Mouse (Mus musculus) liver, embryonic 12.5 days (tissue): ENCODE data around the gene Klf15. TPM values are rescaled to one million over a fixed set of nuclear protein-coding genes. Genes with fewer than 3 reads are reported as not detected.

Experiments
- ATAC-seq: fragments of 200-750 bp; cut with Nextera tagmentation; 2 replicates; pipeline ENCODE4 v1.8.0; 2017; ENCODE audit warnings: moderate number of reproducible peaks, mild to moderate bottlenecking, moderate library complexity
- H3K27ac ChIP-seq: fragments of 300-500 bp; sonication (generic); 2 replicates; pipeline ENCODE4 v1.5.1; 2016; ENCODE audit warnings: mild to moderate bottlenecking
- H3K27me3 ChIP-seq: fragments of 300-500 bp; sonication (generic); replicated peaks from 2 replicates; pipeline ENCODE4 v1.6.1; 2016; ENCODE audit warnings: mild to moderate bottlenecking, moderate library complexity
- H3K36me3 ChIP-seq: fragments of 300-500 bp; sonication (generic); 2 replicates; pipeline ENCODE4 v1.6.1; 2016; ENCODE audit warnings: mild to moderate bottlenecking, moderate library complexity
- H3K4me1 ChIP-seq: fragments of 300-500 bp; sonication (generic); 2 replicates; pipeline ENCODE4 v1.6.1; 2016
- H3K4me2 ChIP-seq: fragments of 300-500 bp; sonication (generic); 2 replicates; pipeline ENCODE4 v1.6.1; 2016; ENCODE audit warnings: mild to moderate bottlenecking, moderate library complexity
- H3K4me3 ChIP-seq: fragments of 300-500 bp; sonication (generic); 2 replicates; pipeline ENCODE4 v1.5.1; 2016; ENCODE audit warnings: mild to moderate bottlenecking, moderate library complexity
- H3K9ac ChIP-seq: fragments of 300-500 bp; sonication (generic); 2 replicates; pipeline ENCODE4 v1.6.1; 2016; ENCODE audit warnings: mild to moderate bottlenecking, moderate library complexity
- H3K9me3 ChIP-seq: fragments of 300-500 bp; sonication (generic); replicated peaks from 2 replicates; pipeline ENCODE4 v1.6.1; 2016; ENCODE audit warnings: mild to moderate bottlenecking, moderate library complexity
- WGBS: fragments of 180-500 bp; shearing (Covaris S2); methylation state at CpG from one replicate; pipeline ENCODE4 v1.1.7; 2016; ENCODE audit not compliant: insufficient replicate concordance; 5-methylcytosine and 5-hydroxymethylcytosine counted together
- polyA plus RNA-seq: library from polyadenylated mRNA; unstranded; fragments of >200 nt; fragmentation: Nextera tagmentation; extraction: Ambion mirVana; gene quantifications from 2 replicates; pipeline ENCODE4 v1.2.1, GENCODE M21; 2016

Gene Klf15
- polyA plus RNA-seq, 1 experiment from 2014 or later = 10.3 TPM

DNA sequence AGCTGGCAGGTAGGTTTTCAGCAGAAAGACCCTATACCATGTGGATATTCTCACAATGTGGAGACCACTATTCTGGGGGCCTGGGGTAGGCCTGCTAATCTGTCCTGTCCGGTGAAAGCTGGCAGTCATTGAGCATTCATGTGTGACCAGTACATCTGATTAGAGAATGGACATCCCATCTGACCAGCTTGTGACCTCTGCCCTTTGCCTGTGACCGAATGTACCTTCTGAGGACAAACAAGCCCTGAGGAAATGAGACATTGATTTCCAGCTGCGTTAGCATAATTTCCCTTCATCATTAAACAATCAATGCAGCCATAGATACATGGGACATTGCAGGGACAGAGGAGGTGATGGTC lies 13.5 kb downstream of the Klf15 start:
- no peak overlapping the region for H3K4me2 ChIP-seq
- H3K9ac ChIP-seq = no peak overlapping the region
- peaks cover 7% of the 10 kb centered on the region for H3K4me1 ChIP-seq
- H3K4me3 ChIP-seq = no peak overlapping the region
- no peak overlapping the region for H3K27ac ChIP-seq
- WGBS = 58% methylated on average over 3 of the region's 3 CpGs
- H3K27me3 ChIP-seq = no peaks in the 10 kb centered on the region
- no peaks in the 10 kb centered on the region for H3K9me3 ChIP-seq
- no peak for ATAC-seq
- 0 out of 2 replicates have a peak, but pooled peaks cover 5% of the 10 kb centered on the region for H3K36me3 ChIP-seq

DNA sequence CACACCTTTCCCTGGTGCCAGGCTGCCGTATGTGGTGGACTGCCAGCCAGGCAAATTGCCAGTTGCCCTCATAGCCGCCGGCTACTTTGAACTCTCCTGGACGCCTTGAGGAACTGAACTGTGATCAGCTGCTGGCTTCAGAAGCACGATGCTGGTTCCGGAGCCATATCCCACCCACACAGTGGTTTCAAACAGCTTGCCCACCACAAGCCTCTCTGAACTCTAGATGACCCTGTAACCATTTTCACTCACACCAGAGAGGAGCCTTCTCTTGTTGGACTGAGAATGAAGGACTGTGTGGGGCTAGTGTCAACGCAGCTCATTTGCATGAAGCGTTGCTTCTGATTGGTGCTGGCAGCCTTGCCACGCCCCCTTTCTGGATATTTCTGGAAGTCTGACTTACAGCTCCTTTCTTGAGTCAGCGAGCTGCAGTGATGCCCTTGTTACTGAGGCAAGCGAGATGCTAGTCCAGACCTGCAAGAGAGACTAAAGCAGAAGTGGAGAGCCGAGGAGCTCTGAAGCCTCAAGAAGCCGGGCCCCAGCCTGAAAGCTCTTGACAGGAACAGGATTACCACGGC lies 14.7 kb downstream of the Klf15 start:
- no peak for ATAC-seq
- Histone ChIP-seq H3K9ac (no peak overlapping the region), H3K4me2 (no peak overlapping the region), H3K9me3 (no peaks in the 10 kb centered on the region), H3K36me3 (0 out of 2 replicates have a peak, but pooled peaks cover 5% of the 10 kb centered on the region), H3K4me1 (peaks cover 7% of the 10 kb centered on the region), H3K27me3 (no peaks in the 10 kb centered on the region), H3K4me3 (no peak overlapping the region), H3K27ac (no peak overlapping the region)
- 40% methylated on average over 14 of the region's 14 CpGs for WGBS

DNA sequence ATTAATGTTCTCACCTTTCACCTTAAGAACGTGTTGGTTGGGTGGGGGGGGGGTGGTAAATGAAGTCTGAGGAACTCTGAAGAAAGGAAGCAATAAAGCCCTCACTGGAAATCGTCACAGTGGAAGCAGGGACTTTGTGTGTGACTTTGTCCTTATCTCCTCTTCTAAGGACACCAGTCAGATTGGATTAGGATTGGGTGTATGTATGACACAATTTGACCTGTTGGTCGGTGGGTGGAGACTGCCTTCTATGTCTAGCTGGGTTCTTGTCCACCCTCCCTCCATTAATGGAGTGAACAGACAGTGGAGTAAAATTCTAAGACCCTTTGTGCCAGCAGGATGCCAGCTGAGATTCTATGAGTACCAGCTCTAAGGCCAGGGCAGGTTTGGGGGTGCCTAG lies 21.9 kb downstream of the Klf15 start:
- no peaks in the 10 kb centered on the region for H3K36me3 ChIP-seq
- ATAC-seq = no peak
- H3K9me3 ChIP-seq = no peaks in the 10 kb centered on the region
- no peaks in the 10 kb centered on the region for H3K27me3 ChIP-seq
- no peak overlapping the region for H3K27ac ChIP-seq
- H3K4me2 ChIP-seq = no peak overlapping the region
- no peaks in the 10 kb centered on the region for H3K4me1 ChIP-seq
- no peak overlapping the region for H3K9ac ChIP-seq
- no peak overlapping the region for H3K4me3 ChIP-seq
- 46% methylated on average over 3 of the region's 3 CpGs for WGBS

DNA sequence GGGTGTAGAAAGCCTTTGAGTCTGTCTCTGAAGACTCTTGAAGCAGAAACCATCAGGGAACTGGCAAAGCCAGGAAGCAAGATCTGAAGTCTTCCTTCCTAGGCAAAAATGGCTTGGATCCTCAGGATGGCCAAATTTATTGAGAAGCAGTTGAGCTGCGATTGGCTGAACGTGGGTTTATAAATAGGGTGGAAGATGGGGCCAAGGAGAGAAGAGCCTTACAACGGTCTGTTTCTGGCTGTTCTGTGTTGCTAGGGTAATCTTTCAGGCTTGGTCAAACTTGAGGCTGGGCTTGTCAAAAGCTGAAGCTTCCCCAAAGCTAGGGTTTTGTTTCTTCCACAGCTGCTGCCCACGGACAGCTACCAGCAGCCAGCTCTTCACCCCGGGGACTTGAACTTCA lies 22.5 kb downstream of the Klf15 start:
- 59% methylated on average over 5 of the region's 5 CpGs for WGBS

DNA sequence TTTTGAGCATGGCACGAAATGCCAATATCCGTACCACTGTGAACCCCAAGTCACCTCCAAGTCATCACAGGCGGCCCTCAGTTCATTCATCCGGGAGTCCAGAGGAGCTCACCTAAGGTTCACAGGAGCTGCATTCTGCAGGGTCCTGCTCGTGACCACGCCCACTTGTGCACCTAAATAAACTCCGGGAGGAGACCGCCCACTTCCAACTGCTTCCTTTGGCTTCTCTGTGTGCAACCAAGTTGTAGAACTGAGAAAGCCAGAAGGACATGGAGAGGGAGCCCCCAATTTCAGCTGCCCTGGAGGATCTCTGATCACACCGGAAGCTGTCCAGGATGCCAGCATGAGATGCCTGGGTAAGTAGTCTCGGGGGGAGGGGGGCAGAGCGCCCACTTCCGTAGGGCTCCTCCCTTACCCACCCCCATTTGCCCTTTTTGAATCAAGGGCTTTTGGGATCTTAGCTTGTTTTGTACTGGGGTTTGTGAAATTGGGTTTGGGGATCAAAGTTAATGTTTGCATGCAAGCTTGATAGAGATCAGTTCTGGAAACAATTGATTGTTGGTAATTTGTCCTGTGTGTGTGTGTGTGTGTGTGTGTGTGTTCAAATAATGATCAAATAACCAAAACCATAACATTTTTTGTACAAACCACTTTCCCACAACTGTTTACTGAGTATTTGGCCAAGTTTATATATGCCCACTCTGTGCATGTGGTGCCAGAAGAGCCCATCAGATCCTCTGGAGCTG lies 24.0 kb downstream of the Klf15 start, which contains the start of gene Aldh1l1:
TSS of gene Aldh1l1 (plus strand) at position 252 of the 746 bp plus-strand sequence.
- Histone ChIP-seq H3K36me3 (no peaks in the 10 kb centered on the region), H3K27me3 (no peaks in the 10 kb centered on the region), H3K4me3 (no peak within 1 kb of the TSS), H3K27ac (no peak within 1 kb of the TSS), H3K4me2 (no peak within 1 kb of the TSS), H3K4me1 (no peaks in the 10 kb centered on the region), H3K9ac (no peak within 1 kb of the TSS), H3K9me3 (no peaks in the 10 kb centered on the region)
- no peak for ATAC-seq
- whole genome bisulfite sequencing = 67% methylated on average over 12 of the region's 12 CpGs

More for the DNA sequence above, 22.5 kb downstream of the Klf15 start:
- no peak for ATAC-seq
- Histone ChIP-seq H3K36me3 (no peaks in the 10 kb centered on the region), H3K4me2 (no peak overlapping the region), H3K4me3 (no peak overlapping the region), H3K9ac (no peak overlapping the region), H3K27me3 (no peaks in the 10 kb centered on the region), H3K9me3 (no peaks in the 10 kb centered on the region), H3K27ac (no peak overlapping the region), H3K4me1 (no peaks in the 10 kb centered on the region)

DNA sequence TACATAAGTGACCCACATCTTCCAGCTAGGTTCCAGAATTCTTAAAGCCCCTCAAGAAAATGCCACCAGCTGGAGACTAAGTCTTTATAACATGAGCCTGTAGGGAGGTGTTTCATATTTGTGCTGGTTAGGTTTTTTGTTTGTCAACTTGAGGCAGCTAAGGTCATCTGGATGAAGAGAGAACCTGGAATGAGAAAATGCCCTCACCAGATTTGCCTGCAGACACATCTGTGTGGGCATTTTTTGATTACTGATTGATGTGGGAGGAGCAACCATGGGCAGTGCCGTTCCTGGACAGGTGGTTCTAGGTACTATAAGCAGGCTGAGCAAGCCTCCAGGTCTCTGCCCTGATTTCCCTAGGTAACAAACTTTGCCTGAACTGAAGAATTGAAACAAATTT lies 25.2 kb downstream of the Klf15 start:
- ATAC-seq = no peak
- no peaks in the 10 kb centered on the region for H3K27me3 ChIP-seq
- H3K9me3 ChIP-seq = no peaks in the 10 kb centered on the region
- H3K9ac ChIP-seq = no peak overlapping the region
- no peak overlapping the region for H3K4me3 ChIP-seq
- 76% methylated on average over 1 of the region's 1 CpGs for WGBS
- peaks cover 3% of the 10 kb centered on the region; the same call in 1 of the 2 replicates for H3K4me1 ChIP-seq
- H3K4me2 ChIP-seq = no peak overlapping the region
- H3K27ac ChIP-seq = no peak overlapping the region
- H3K36me3 ChIP-seq = no peaks in the 10 kb centered on the region

DNA sequence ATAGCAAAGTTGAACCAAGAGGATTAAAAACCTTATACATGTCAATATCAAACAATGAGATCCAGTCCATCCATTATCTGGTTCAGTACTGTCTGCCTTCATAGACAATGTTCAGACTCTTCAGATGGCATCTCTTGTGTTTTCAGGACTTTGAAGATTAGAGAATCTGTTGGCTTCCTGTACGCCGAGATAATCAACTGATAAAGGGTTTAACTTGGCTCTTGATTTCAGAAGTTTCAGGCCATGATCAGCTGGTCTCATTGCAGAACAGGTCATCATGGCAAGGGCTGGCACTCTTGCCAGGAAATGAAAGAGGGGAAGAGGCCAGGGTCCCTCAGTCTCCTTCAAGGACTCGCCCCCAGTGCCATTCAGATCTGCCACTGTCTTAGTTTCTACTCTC lies 27.2 kb downstream of the Klf15 start:
- Histone ChIP-seq H3K27ac (no peak overlapping the region), H3K4me1 (peaks cover 3% of the 10 kb centered on the region; the same call in 1 of the 2 replicates), H3K4me2 (no peak overlapping the region), H3K9me3 (no peaks in the 10 kb centered on the region), H3K4me3 (no peak overlapping the region), H3K36me3 (no peaks in the 10 kb centered on the region), H3K9ac (no peak overlapping the region), H3K27me3 (no peaks in the 10 kb centered on the region)
- 63% methylated on average over 3 of the region's 3 CpGs for WGBS
- ATAC-seq = no peak

DNA sequence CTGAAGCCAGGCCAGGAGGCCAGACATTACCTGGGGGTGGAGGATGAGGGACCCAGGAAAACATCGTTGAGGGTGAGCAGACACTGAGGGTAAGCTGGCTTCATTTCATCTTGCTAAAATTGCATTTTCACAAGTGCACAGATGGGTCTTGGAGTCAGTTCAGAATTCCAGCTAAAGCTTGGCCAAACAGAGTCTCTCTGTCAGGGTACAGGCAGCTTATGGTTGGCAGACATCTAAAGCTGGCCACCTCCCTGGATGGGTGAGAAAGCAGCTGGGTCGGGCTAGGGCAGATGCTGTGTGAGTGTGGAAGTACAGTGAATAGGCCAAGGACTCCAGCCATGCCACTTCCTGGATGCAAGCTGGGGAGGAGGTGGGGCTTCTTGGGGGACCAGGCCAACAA lies 28.6 kb downstream of the Klf15 start:
- Histone ChIP-seq H3K4me2 (no peak overlapping the region), H3K27ac (no peak overlapping the region), H3K9ac (no peak overlapping the region), H3K9me3 (no peaks in the 10 kb centered on the region), H3K36me3 (no peaks in the 10 kb centered on the region), H3K27me3 (no peaks in the 10 kb centered on the region), H3K4me1 (peaks cover 9% of the 10 kb centered on the region; the same call in 1 of the 2 replicates), H3K4me3 (no peak overlapping the region)
- ATAC-seq = no peak
- WGBS = 66% methylated on average over 2 of the region's 2 CpGs

DNA sequence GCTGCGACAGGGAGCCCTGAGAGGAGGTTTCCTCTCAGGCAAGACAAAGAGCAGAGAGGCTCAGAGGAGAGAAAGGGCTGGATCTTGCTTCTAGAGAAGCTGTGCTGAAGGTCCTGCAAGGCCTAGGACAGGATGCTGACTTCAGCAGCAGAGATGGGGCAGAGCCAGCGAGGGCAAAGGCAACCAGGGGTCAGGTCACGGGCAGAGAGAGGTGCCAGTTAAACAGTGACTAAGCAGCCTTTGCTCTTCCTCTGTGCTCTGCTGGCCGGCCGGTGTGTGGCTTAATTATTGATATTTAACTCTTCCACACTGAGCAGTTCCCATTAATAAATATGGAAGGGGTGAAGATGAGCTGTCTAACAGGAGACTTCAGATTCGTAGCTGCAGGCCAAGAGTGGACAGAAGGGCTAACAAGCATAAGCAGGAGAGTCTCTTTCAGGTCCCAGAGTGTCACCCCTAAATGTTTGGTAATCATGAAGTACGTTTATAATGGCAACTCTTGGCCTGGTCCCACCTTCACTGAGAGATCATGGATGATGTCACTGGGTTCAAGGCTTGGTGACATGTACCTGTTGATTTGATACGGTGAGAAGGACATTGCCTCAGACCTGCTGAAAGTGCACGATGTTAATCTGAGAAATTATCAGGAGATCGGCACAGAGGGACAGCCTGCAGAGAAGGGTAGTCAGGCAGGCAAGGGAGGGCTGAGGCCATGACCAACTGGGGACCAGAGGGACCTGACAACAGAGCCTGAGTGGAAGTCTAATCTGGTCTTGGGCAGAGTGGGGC lies 29.8 kb downstream of the Klf15 start:
- Histone ChIP-seq H3K9ac (no peak overlapping the region), H3K27ac (peak overlapping the region; percentile 51; the same call in 1 of the 2 replicates)
- ATAC-seq = peak; percentile 73

DNA sequence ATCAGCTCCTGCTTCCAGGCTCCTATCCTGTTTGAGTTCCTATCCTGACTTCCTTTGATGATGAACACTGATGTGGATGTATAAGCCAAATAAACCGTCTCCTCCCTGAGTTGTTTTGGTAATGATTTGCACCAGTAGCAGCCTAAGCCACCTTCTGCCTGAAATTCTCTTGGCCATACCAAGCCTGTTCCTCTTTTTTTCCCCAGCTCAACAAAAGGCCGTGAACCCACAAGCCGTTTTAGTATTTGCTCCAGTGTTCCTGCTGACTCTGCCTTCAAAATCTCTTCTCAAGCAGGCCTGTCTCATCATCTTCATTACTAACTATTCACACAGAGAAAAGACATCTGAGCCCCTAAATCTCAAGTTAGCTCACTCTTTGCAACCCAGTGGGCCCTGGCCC lies 31.8 kb downstream of the Klf15 start:
- WGBS = 46% methylated on average over 3 of the region's 3 CpGs
- Histone ChIP-seq H3K27ac (no peak overlapping the region), H3K4me2 (no peak overlapping the region), H3K4me3 (no peak overlapping the region), H3K27me3 (no peaks in the 10 kb centered on the region), H3K9ac (no peak overlapping the region), H3K4me1 (peaks cover 14% of the 10 kb centered on the region; the same call in 1 of the 2 replicates), H3K9me3 (no peaks in the 10 kb centered on the region), H3K36me3 (no peaks in the 10 kb centered on the region)
- ATAC-seq = no peak

More for the DNA sequence above, 29.8 kb downstream of the Klf15 start:
- WGBS = 65% methylated on average over 10 of the region's 10 CpGs
- no peak overlapping the region for H3K4me3 ChIP-seq
- H3K27me3 ChIP-seq = no peaks in the 10 kb centered on the region
- H3K4me1 ChIP-seq = peaks cover 14% of the 10 kb centered on the region; the same call in 1 of the 2 replicates
- no peak overlapping the region for H3K4me2 ChIP-seq
- no peaks in the 10 kb centered on the region for H3K9me3 ChIP-seq
- H3K36me3 ChIP-seq = no peaks in the 10 kb centered on the region

DNA sequence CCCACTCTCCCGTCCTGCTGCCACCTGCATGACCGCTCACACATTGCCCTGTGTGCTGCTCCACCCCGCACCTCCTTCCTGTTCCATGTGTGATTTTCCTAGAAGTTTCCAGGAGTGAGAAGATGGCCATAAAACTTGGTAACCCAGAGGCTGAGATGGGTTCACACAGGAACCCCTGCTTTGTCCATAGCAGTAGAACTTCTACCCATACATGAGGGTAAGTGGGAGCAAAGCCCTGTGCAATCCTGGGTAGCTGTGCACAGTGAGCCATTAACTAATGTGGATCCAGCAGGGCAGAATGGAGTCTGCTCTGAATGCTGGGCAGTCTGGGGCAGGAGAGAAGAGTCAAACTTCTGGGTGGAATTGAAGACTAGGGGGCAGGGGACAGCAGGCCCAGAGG lies 32.2 kb downstream of the Klf15 start:
- Histone ChIP-seq H3K9me3 (no peaks in the 10 kb centered on the region), H3K36me3 (no peaks in the 10 kb centered on the region), H3K4me1 (peaks cover 14% of the 10 kb centered on the region; the same call in 1 of the 2 replicates), H3K9ac (no peak overlapping the region), H3K4me3 (no peak overlapping the region), H3K4me2 (no peak overlapping the region), H3K27ac (0 out of 2 replicates have a peak overlapping the region, but pooled peaks have one; percentile 20), H3K27me3 (no peaks in the 10 kb centered on the region)
- ATAC-seq = no peak
- WGBS = 65% methylated on average over 3 of the region's 3 CpGs
